In the genomic region with DNA sequence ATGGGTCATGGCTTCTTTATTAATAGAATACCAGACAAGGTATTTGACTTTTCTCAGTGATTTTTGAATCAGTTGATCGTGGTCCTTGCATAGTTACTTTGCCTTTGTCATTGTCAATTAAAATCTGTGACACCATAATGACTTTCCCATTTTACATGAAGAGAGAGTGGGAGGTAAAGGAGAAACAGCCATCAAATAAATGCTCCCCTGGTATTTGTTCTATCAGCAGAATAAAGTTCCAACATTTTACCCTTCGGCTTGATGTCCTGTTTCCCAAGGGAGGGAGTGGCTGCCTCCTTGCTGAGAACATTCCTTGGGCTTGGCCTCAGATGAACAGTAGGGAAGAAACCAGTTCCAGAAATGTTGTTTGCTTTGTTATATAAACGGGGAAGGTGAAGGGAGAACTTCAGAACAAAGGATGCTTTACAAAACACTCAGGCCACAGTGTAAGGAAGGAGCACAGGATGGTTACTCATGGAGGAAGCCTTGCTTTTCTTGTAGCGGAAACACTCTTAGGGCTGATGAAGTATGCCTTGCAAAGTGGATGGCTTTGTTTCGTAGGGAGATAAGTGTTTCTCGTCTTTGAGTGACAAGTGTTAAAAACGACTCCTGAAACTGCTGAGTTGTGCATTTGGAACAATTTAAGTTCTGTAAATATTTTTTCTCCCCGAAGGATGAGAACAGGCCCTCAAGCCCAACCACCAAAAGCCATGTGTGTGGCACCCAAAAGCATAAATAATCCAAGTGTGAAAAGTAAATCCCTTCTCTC, we compare ENCODE assay signal across 14 mouse cellular contexts.
"Had no signal": no experiment of that assay in that cellular context is flagged by ENCODE, and none has a peak within 500 bp of the region (broad histone marks: within the 10 kb centered on the region; RNA-seq: fewer than 3 reads in every experiment).

No protein-coding gene starts in this region.

- H3K4me3 ChIP-seq: limb, embryonic 15.5 days; liver, embryonic 12.5 days; midbrain, embryonic 13.5 days; myocyte; neural tube, embryonic 15.5 days had no signal

- H3K9me3 ChIP-seq: limb, embryonic 15.5 days; liver, embryonic 12.5 days; midbrain, embryonic 13.5 days; neural tube, embryonic 15.5 days had no signal

- DNase-seq: kidney, adult 8-10 months; kidney, postnatal 14 days; layer of hippocampus, adult 9-11 months; layer of hippocampus, postnatal 36 days; right cerebral cortex, adult 18-20 months; right cerebral cortex, postnatal 25 days; thymus, postnatal 36 days had no signal

- H3K4me1 ChIP-seq: limb, embryonic 15.5 days; liver, embryonic 12.5 days; midbrain, embryonic 13.5 days; neural tube, embryonic 15.5 days had no signal

- ATAC-seq: inflammation-experienced regulatory T-cells, adult 6 months; intestine, postnatal 0 days; liver, embryonic 12.5 days; midbrain, embryonic 13.5 days had no signal

- H3K27me3 ChIP-seq: limb, embryonic 15.5 days; liver, embryonic 12.5 days; midbrain, embryonic 13.5 days; neural tube, embryonic 15.5 days had no signal

- H3K4me2 ChIP-seq: limb, embryonic 15.5 days; liver, embryonic 12.5 days; midbrain, embryonic 13.5 days; neural tube, embryonic 15.5 days had no signal

- H3K27ac ChIP-seq: limb, embryonic 15.5 days; liver, embryonic 12.5 days; midbrain, embryonic 13.5 days; neural tube, embryonic 15.5 days had no signal

- H3K9ac ChIP-seq: limb, embryonic 15.5 days; liver, embryonic 12.5 days; midbrain, embryonic 13.5 days; neural tube, embryonic 15.5 days had no signal

- H3K36me3 ChIP-seq: limb, embryonic 15.5 days; liver, embryonic 12.5 days; midbrain, embryonic 13.5 days; neural tube, embryonic 15.5 days had no signal
